Mouse (Mus musculus): ENCODE results near the gene Oaf.

The Oaf gene

GRCm38 (mm10) chr9:43225481-43225880 is 14.2 kb downstream of the Oaf start:
- no peak for DNase-seq (ENCODE audit: extremely low spot score, low read depth, low spot score)

DNA sequence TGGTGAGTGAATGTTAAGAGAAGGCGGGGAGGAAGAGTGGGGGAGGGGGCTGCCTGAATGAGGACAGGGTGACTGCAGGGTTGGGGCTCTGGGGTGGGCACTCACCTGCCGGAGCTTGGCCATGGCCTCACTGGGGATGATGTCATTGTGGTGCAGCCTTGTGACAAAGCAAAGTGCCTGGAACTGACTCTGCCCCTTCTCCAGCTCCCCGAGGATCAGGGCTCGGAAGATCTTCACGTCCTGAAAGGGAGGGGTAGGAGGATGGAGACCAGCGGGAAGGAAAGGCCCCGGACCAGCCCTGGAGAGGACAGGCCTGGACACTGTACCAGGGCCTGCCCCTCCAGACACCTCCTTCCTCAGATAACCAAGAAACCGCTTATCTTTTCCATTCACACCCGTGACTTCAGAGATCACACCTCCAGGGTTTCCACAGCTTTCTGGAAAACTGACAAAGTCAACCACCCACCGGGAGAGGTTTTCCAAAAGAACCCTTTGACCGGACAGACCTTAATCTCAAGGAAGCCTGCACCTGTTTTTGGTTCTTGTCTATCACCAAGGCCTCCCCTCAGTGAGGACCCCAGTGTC is 14.8 kb downstream of the Oaf start:
- no peak for DNase-seq (ENCODE audit: extremely low spot score, low read depth, low spot score)

- no peak for DNase-seq (ENCODE audit: extremely low spot score, low read depth, low spot score)
Measured at GRCm38 (mm10) chr9:43222429-43222715, 17.3 kb downstream of the Oaf start.

GRCm38 (mm10) chr9:43221643-43222428 is 17.9 kb downstream of the Oaf start:
- peak; percentile 95 for DNase-seq (ENCODE audit: extremely low spot score, low read depth, low spot score)

DNA sequence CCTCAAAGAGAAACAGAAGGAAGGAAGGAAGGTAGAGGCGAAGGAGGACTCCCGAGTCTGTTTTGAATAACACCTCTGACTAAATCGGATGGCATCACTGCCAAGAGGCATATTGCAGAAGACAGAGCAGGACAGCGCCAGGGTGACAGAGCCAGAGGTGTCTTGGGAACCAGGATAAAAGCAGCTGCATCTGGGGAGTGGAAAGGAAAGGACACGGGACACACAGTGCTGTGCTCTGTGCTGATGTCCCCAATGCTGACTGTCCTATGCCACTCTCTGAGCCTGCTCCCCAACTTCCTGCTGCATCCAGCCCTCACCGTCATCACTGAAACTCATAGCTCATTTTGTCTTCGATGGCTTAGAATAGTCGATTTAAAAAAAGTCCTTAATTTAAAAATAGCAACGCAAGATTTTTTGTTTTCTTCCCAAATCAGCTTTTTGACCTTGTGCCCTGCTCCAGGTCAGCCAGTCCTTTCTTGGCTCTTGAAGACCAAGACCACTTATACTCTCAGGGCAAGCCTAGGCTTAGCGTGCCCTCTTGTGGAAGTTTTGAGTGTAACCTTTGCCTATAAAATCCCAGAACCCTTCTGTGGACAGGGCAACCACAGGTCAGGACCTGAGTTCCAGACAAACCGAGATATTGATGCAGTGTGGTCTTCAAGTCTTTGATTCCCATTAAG is 28.8 kb downstream of the Oaf start:
- DNase-seq (ENCODE audit: extremely low spot score, low read depth, low spot score): peak; percentile 71

- no peak for DNase-seq (ENCODE audit: extremely low spot score, low read depth, low spot score)
Measured at GRCm38 (mm10) chr9:43210190-43210682, 29.5 kb downstream of the Oaf start, which contains the start of gene Pou2f3. Gene Pou2f3 (minus strand): TSS chr9:43210369.

DNA sequence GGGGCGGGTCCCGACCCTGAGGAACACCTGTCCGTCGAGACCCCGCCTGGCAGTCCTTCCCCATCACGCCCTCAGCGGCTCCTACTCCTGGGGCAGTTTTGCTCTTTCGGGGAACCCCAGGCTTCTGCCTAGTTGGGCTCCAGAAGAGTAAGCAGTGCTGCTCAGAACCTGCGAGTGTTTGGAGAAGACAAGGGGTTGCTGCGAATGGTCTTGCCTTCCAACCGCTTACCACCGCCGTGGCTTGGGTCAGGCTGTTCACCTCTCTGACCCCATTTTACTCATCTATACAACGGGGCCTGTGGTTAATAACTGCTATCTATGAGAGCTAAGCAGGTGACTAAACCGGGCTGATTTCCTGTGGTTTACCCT is 33.7 kb downstream of the Oaf start:
- DNase-seq (ENCODE audit: extremely low spot score, low read depth, low spot score): no peak

- no peak for DNase-seq (ENCODE audit: extremely low spot score, low read depth, low spot score)
Measured at GRCm38 (mm10) chr9:43205343-43206021, 34.2 kb downstream of the Oaf start.

DNA sequence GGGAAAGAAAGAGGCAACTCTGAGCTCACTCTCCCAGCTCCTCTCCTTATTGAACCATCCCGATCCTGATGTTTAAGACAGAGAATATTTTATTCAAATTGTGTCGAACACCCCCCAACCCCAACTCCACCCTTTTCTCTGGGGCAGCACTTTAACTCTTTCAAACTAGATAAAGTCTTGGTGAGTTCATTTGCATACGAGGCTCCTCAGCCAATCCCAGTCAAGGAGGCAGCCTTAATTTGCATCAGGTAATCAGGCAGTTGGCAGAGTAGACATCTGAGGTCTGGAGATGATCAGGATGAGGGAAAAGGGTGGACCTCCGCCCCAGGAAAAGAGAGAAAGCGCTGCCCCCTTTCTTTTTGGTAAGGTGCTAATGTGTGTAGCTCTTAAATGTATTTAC is 39.5 kb downstream of the Oaf start:
- DNase-seq (ENCODE audit: extremely low spot score, low read depth, low spot score): no peak

DNA sequence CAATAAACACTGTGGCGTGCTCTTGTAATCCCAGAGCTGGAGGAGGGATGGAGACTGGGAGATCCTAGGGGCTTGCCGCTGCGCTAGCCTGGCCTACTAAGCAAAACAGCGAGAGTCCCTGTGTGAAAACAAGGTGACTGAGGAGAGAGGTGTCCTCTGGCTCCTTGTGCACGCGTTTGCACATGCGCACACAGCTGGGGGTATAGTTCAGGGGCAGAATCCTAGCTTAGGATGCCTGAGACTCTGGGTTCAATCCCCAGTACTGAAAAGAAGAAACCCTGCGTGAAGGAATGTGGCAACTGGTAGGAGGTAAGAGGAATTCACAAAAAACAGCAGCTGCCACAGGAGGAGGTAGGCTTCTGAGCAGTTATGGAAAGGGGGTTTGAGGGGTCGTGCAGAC is 45.7 kb downstream of the Oaf start:
- no peak for DNase-seq (ENCODE audit: extremely low spot score, low read depth, low spot score)

- no peak for DNase-seq (ENCODE audit: extremely low spot score, low read depth, low spot score)
Measured at GRCm38 (mm10) chr9:43191561-43191960, 48.1 kb downstream of the Oaf start.

DNA sequence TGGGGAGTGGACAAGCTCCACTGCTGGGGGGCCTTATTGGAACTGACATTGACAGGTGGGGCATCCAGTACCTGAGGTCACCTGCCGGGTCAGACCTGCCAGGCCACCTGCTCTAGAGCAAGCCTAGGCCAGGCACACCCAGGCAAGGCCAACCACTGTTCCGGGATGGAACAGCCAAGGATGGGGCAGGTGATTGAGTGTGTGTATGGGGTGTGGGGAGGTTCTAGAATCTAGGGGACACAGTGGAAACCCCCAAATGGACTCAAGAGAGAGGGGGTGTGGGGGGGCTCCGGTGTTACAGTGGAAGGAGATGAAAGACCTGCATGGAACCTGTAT is 50.7 kb downstream of the Oaf start:
- DNase-seq (ENCODE audit: extremely low spot score, low read depth, low spot score): no peak

DNA sequence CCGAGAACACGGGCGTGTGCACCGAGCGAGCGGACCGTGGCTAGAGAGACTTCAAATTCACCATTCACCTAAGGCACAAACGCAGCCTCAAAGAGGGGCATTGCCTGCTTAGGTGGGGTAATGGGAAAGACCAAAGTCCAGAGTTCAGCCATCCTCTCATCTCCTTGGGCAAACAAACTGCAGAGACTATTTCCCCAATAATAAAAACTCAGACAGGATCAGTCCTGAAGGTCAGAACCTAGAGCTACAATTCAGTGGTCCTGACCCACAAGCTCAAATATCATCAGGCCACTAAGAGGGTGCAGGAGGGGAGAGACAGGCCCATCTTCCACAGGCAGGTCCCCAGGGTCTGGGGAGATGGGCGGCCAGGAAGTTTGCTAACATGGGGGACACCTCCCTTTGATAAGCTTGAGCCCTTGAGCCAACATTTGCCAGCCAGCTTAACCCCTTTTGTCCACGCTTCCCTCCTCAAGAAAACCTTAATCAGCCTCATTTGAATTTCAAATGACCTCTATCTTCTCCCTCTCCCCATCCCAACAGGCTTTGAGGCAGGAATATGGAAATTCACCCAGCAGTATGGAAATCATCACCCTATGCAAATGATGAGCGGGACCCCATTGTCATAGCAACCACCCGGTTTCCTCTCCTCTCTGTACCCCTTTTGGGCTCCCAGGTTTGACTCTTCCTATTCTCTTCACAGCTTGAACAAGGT is 51.2 kb downstream of the Oaf start:
- DNase-seq (ENCODE audit: extremely low spot score, low read depth, low spot score): no peak

GRCm38 (mm10) chr9:43179614-43180013 is 60.1 kb downstream of the Oaf start:
- DNase-seq (ENCODE audit: extremely low spot score, low read depth, low spot score): no peak

GRCm38 (mm10) chr9:43178172-43178571 is 61.5 kb downstream of the Oaf start:
- no peak for DNase-seq (ENCODE audit: extremely low spot score, low read depth, low spot score)
